32 mouse cellular contexts compared by ENCODE assay signal in genomic region chr5:87482160-87482559, GRCm38 (mm10). TPM values are rescaled to one million over a fixed set of nuclear protein-coding genes. Genes with fewer than 3 reads are reported as not detected.
"Had no signal": no experiment of that assay in that cellular context is flagged by ENCODE, and none has a peak within 500 bp of the region (broad histone marks: within the 10 kb centered on the region; RNA-seq: fewer than 3 reads in every experiment).

Gene Ugt2a2, minus strand, starts transcription at chr5:87482260.

- H3K9me3 ChIP-seq: embryonic facial prominence, embryonic 12.5 days; embryonic facial prominence, embryonic 13.5 days; forebrain, embryonic 10.5 days; forebrain, embryonic 12.5 days; forebrain, embryonic 13.5 days; forebrain, embryonic 15.5 days; heart, embryonic 10.5 days had no signal

- H3K4me1 ChIP-seq: embryonic facial prominence, embryonic 12.5 days; embryonic facial prominence, embryonic 13.5 days; forebrain, embryonic 10.5 days; forebrain, embryonic 12.5 days; forebrain, embryonic 13.5 days; forebrain, embryonic 15.5 days; heart, embryonic 10.5 days had no signal

- H3K27ac ChIP-seq: embryonic facial prominence, embryonic 12.5 days; embryonic facial prominence, embryonic 13.5 days; forebrain, embryonic 10.5 days; forebrain, embryonic 12.5 days; forebrain, embryonic 13.5 days; forebrain, embryonic 15.5 days; gastrocnemius, adult 2 months; heart, adult 2 months; heart, embryonic 10.5 days had no signal

- DNase-seq: cerebellum, adult 8-10 months; cerebellum, adult 9-10 months; cerebellum, adult 9-11 months; cerebellum, postnatal 10 days; cerebellum, postnatal 14 days; cerebellum, postnatal 25 days; cerebellum, postnatal 36 days; embryo, embryonic 11 days; forebrain, postnatal 0 days; gastrocnemius, adult 2 months; gastrocnemius, postnatal 10 days; gastrocnemius, postnatal 14 days; gastrocnemius, postnatal 25 days; gastrocnemius, postnatal 36 days; heart, adult 11 months; heart, adult 18-20 months; heart, adult 2 months had no signal

- H3K36me3 ChIP-seq: embryonic facial prominence, embryonic 12.5 days; embryonic facial prominence, embryonic 13.5 days; forebrain, embryonic 10.5 days; forebrain, embryonic 12.5 days; forebrain, embryonic 15.5 days; heart, embryonic 10.5 days had no signal

- H3K4me3 ChIP-seq: embryonic facial prominence, embryonic 12.5 days; embryonic facial prominence, embryonic 13.5 days; erythroblast, embryonic 14.5 days; forebrain, embryonic 10.5 days; forebrain, embryonic 12.5 days; forebrain, embryonic 13.5 days; forebrain, embryonic 15.5 days; gastrocnemius, adult 2 months; heart, adult 2 months; heart, embryonic 10.5 days had no signal

- H3K27me3 ChIP-seq: embryonic facial prominence, embryonic 12.5 days; embryonic facial prominence, embryonic 13.5 days; forebrain, embryonic 12.5 days; forebrain, embryonic 13.5 days; forebrain, embryonic 15.5 days had no signal

- ATAC-seq: forebrain, embryonic 13.5 days; forebrain, embryonic 14.5 days; forebrain, embryonic 15.5 days; forebrain, embryonic 16.5 days; forebrain, postnatal 0 days had no signal

- H3K4me2 ChIP-seq: embryonic facial prominence, embryonic 12.5 days; embryonic facial prominence, embryonic 13.5 days; forebrain, embryonic 12.5 days; forebrain, embryonic 13.5 days; forebrain, embryonic 15.5 days had no signal

- H3K9ac ChIP-seq: embryonic facial prominence, embryonic 12.5 days; embryonic facial prominence, embryonic 13.5 days; forebrain, embryonic 12.5 days; forebrain, embryonic 13.5 days; forebrain, embryonic 15.5 days; forebrain, postnatal 0 days had no signal

RNA-seq across cellular contexts. Expression of gene Ugt2a2, which starts in this region (rescaled TPM):
- polyA plus RNA-seq: cortical plate, adult 2 months; embryonic facial prominence, embryonic 11.5 days; embryonic facial prominence, embryonic 12.5 days; erythroblast, embryonic 14.5 days; forebrain, embryonic 10.5 days; forebrain, embryonic 11.5 days; forebrain, embryonic 12.5 days; forebrain, embryonic 13.5 days; forebrain, embryonic 14.5 days; forebrain, embryonic 15.5 days; forebrain, postnatal 0 days; frontal cortex, adult 2 months; gonadal fat pad, adult 2 months; heart, adult 2 months; heart, embryonic 10.5 days had no signal
